Mouse (Mus musculus) erythroblast, embryonic 14.5 days (primary cell): Measurements from ENCODE around the gene Efna1.

ENCODE experiments used
- GATA1 ChIP-seq: IDR thresholded peaks from 2 replicates; pipeline ENCODE4 v1.6.1; 2012; ENCODE audit warnings: low read length, inconsistent platforms, mixed read lengths
- TAL1 ChIP-seq: IDR thresholded peaks from 3 replicates; pipeline ENCODE4 v1.6.1; 2012; ENCODE audit warnings: low read length, inconsistent platforms, mixed read lengths

DNA sequence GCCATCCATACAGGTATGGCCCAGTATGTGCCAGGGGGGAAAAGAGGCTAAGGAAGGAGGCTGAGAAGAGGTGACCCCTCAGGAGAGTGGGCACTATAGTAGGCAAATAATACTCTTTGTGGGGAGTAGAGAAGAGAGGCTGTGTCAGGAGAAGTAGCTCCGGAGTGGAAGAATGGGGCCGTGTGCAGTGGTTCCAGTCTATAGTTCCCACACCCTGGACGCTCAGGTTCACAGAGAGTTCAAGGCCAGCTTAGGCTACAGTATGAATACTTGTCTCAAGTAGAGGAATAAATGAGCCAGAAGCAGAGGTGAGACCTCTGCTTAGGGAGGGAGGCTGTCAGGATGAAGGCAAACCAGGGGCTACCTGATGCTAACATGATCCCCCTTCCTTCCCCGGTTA, 51.7 kb downstream of the Efna1 start:
- TF ChIP-seq GATA1 (no peak), TAL1 (no peak)
